Mouse (Mus musculus) ES-E14 (cell line): ENCODE measurements around the gene Tlk1. TPM values are rescaled to one million over a fixed set of nuclear protein-coding genes. Genes with fewer than 3 reads are reported as not detected.
A peak's percentile ranks its signal among the peaks of the same experiment; 100 is the strongest.

Experiments used
- DNase-seq: peaks from one replicate; pipeline ENCODE4 v3.0.0-alpha.2; 2013; ENCODE audit warnings: low read depth, low spot score
- H3K27ac ChIP-seq: 2 replicates; pipeline ENCODE4 v1.5.1; 2012; ENCODE audit warnings: low read depth, mild to moderate bottlenecking, low read length, moderate library complexity, mixed read lengths; ENCODE audit not compliant: poor library complexity, insufficient read depth, severe bottlenecking
- H3K36me3 ChIP-seq: 2 replicates; pipeline ENCODE4 v1.6.1; 2012; ENCODE audit warnings: mild to moderate bottlenecking, low read length, moderate library complexity, mixed read lengths; ENCODE audit not compliant: control insufficient read depth, poor library complexity, insufficient read depth, severe bottlenecking
- H3K4me1 ChIP-seq, 2 experiments: fragments of 150-350 bp in 1 of 2; sonication (generic) in 1 of 2; 2 replicates each; pipeline ENCODE4 v1.6.1; 2012; ENCODE audit warnings: low read length in 2 of 2, mild to moderate bottlenecking in 1 of 2, mixed read lengths in 1 of 2; ENCODE audit not compliant: control insufficient read depth in 2 of 2, insufficient read depth in 2 of 2, poor library complexity in 1 of 2
- H3K4me3 ChIP-seq, 2 experiments: fragments of 150-350 bp in 1 of 2; sonication (generic) in 1 of 2; 2 replicates each; pipeline ENCODE4 v1.5.1; 2012; ENCODE audit warnings: low read length in 2 of 2, low read depth in 1 of 2, mild to moderate bottlenecking in 1 of 2, mixed read lengths in 1 of 2; ENCODE audit not compliant: insufficient read depth in 1 of 2, poor library complexity in 1 of 2, severe bottlenecking in 1 of 2
- H3K9ac ChIP-seq: 2 replicates; pipeline ENCODE4 v1.6.1; 2012; ENCODE audit warnings: low read depth, mild to moderate bottlenecking, low read length, mixed read lengths; ENCODE audit not compliant: poor library complexity, insufficient read depth, severe bottlenecking
- H3K9me3 ChIP-seq: fragments of 150-350 bp; sonication (generic); 2 replicates; pipeline ENCODE4 v1.6.1; 2012; ENCODE audit warnings: low read depth, mild to moderate bottlenecking, low read length; ENCODE audit not compliant: control insufficient read depth, insufficient read depth
- CHD2 ChIP-seq: IDR thresholded peaks from 2 replicates; pipeline ENCODE4 v1.6.1; 2014; ENCODE audit warnings: mild to moderate bottlenecking, low read depth, low read length, inconsistent platforms
- HCFC1 ChIP-seq: IDR thresholded peaks from 2 replicates; pipeline ENCODE4 v1.6.1; 2012; ENCODE audit warnings: low read length, inconsistent platforms, borderline replicate concordance; ENCODE audit not compliant: insufficient read depth
- MAFK ChIP-seq: IDR thresholded peaks from 2 replicates; pipeline ENCODE4 v1.6.1; 2014; ENCODE audit warnings: mild to moderate bottlenecking, low read depth, low read length, inconsistent platforms; ENCODE audit not compliant: insufficient read depth
- ZC3H11A ChIP-seq: IDR thresholded peaks from 2 replicates; pipeline ENCODE4 v1.6.1; 2012; ENCODE audit warnings: low read depth, mild to moderate bottlenecking, inconsistent platforms, low read length, borderline replicate concordance
- ZNF384 ChIP-seq: IDR thresholded peaks from 2 replicates; pipeline ENCODE4 v1.6.1; 2012; ENCODE audit warnings: low read depth, low read length, inconsistent platforms
- in situ Hi-C, 2 experiments: fragments of 600-800 bp; cut with MboI; formaldehyde crosslinking; loops; one replicate each; pipeline ENCODE4 v1.15.1; 2025; ENCODE audit warnings: low sequenced_read_pairs in 2 of 2, inconsistent platforms in 1 of 2; ENCODE audit not compliant: unreplicated experiment in 2 of 2
- total RNA-seq: library from RNA; depleted of rRNA; stranded (reverse); fragments of 300-350 nt; gene quantifications from 2 replicates; pipeline ENCODE4 v1.2.3, GENCODE M21; 2012

The Tlk1 gene
- total RNA-seq, 1 experiment = 37.2 TPM

- peak; percentile 65 for TF ChIP-seq ZNF384
- no peak for TF ChIP-seq HCFC1
- TF ChIP-seq ZC3H11A = no peak
- in situ Hi-C loops = no loop called here
- no peak for DNase-seq
- Histone ChIP-seq H3K9me3 (no peaks in the 10 kb centered on the region), H3K36me3 (no peaks in the 10 kb centered on the region), H3K27ac (peak overlapping the region; percentile 99), H3K4me3 (peak overlapping the region; percentile 94 to 99), H3K9ac (peak overlapping the region; percentile 99), H3K4me1 (peaks cover 3% of the 10 kb centered on the region in 2 experiments; a peak in 2 of 4 replicates)
Observed at GRCm38 (mm10) chr2:70823926-70824800, 1.4 kb downstream of the Tlk1 start.

- in situ Hi-C loops = no loop called here
- TF ChIP-seq CHD2 (no peak), ZC3H11A (no peak), MAFK (no peak)
- Histone ChIP-seq H3K9ac (no peak overlapping the region; the same call in 1 of the 2 replicates), H3K4me3 (peak overlapping the region; percentile 8 to 94; a peak in 3 of 4 replicates), H3K4me1 (peaks cover 3% of the 10 kb centered on the region in 2 experiments; a peak in 2 of 4 replicates), H3K27ac (no peak overlapping the region), H3K9me3 (no peaks in the 10 kb centered on the region), H3K36me3 (no peaks in the 10 kb centered on the region)
- no peak for DNase-seq
Observed at GRCm38 (mm10) chr2:70823434-70823833, 2.1 kb downstream of the Tlk1 start.

GRCm38 (mm10) chr2:70816939-70817338 is 8.6 kb downstream of the Tlk1 start:
- H3K4me1 ChIP-seq = peaks cover 2 to 12% of the 10 kb centered on the region in 2 experiments; a peak in 3 of 4 replicates
- no peaks in the 10 kb centered on the region for H3K9me3 ChIP-seq
- no peak overlapping the region for H3K9ac ChIP-seq
- in situ Hi-C loops = no loop called here
- no peak overlapping the region for H3K27ac ChIP-seq
- H3K36me3 ChIP-seq = no peaks in the 10 kb centered on the region
- no peak for DNase-seq
- TF ChIP-seq HCFC1 (no peak), ZC3H11A (no peak), CHD2 (no peak), ZNF384 (no peak), MAFK (no peak)
- no peak overlapping the region for H3K4me3 ChIP-seq

GRCm38 (mm10) chr2:70816016-70816415 is 9.5 kb downstream of the Tlk1 start:
- TF ChIP-seq CHD2 = no peak
- no peak for TF ChIP-seq ZC3H11A
- TF ChIP-seq ZNF384 = no peak
- no peak for TF ChIP-seq HCFC1
- no peak for TF ChIP-seq MAFK
- H3K9me3 ChIP-seq = no peaks in the 10 kb centered on the region
- no peaks in the 10 kb centered on the region for H3K36me3 ChIP-seq
- H3K4me1 ChIP-seq = peaks cover 5 to 14% of the 10 kb centered on the region in 2 experiments; a peak in 3 of 4 replicates
- no peak overlapping the region for H3K9ac ChIP-seq
- H3K4me3 ChIP-seq = no peak overlapping the region
- in situ Hi-C loops = no loop called here
- DNase-seq = no peak
- no peak overlapping the region for H3K27ac ChIP-seq

- Histone ChIP-seq H3K36me3 (no peaks in the 10 kb centered on the region), H3K4me1 (peaks cover 10 to 18% of the 10 kb centered on the region in 2 experiments), H3K27ac (no peak overlapping the region), H3K9ac (no peak overlapping the region), H3K9me3 (no peaks in the 10 kb centered on the region), H3K4me3 (no peak overlapping the region)
- no peak for DNase-seq
- in situ Hi-C loops = no loop called here
- no peak for TF ChIP-seq ZC3H11A
- TF ChIP-seq ZNF384 = no peak
- no peak for TF ChIP-seq CHD2
- no peak for TF ChIP-seq MAFK
- TF ChIP-seq HCFC1 = no peak
Observed at GRCm38 (mm10) chr2:70813608-70814007, 11.9 kb downstream of the Tlk1 start.
